Mouse (Mus musculus): ENCODE data around the gene Astl. TPM values are rescaled to one million over a fixed set of nuclear protein-coding genes. Genes with fewer than 3 reads are reported as not detected.

Gene Astl
- total and polyA plus RNA-seq, 3 experiments = not detected

GRCm38 (mm10) chr2:127377942-127378610 is 39.6 kb downstream of the Astl start:
- TF ChIP-seq CTCF (IDR thresholded peaks at IDR 0.05) (no peak), EP300 (IDR thresholded peaks at IDR 0.05; ENCODE audit: insufficient read depth, low read depth, low read length) (no peak), POLR2A (IDR thresholded peaks at IDR 0.05; ENCODE audit: insufficient read depth, low read depth, low read length) (no peak)
- no peak overlapping the region for H3K9ac ChIP-seq (ENCODE audit: low read depth, low read length)
- H3K4me1 ChIP-seq (ENCODE audit: control insufficient read depth, insufficient read depth, low read length) = peaks cover 2% of the 10 kb centered on the region
- H3K27me3 ChIP-seq (ENCODE audit: control insufficient read depth, insufficient read depth, low read length) = no peaks in the 10 kb centered on the region
- DNase-seq = no peak
- WGBS = 63% methylated on average over 7 of the region's 7 CpGs
- no peaks in the 10 kb centered on the region for H3K79me2 ChIP-seq (replicated peaks; ENCODE audit: control insufficient read depth, insufficient read depth, low read length)
- intact Hi-C loops (cut with DNase I) = no loop called here
- no peaks in the 10 kb centered on the region for H3K36me3 ChIP-seq (ENCODE audit: control insufficient read depth, insufficient read depth, low read length)
- no peak overlapping the region for H3K4me3 ChIP-seq
- no peak overlapping the region; the same call in 1 of the 2 replicates for H3K27ac ChIP-seq

GRCm38 (mm10) chr2:127378611-127378990 is 40.2 kb downstream of the Astl start:
- Histone ChIP-seq H3K9ac (ENCODE audit: low read depth, low read length) (no peak overlapping the region), H3K36me3 (ENCODE audit: control insufficient read depth, insufficient read depth, low read length) (no peaks in the 10 kb centered on the region), H3K27ac (no peak overlapping the region; the same call in 1 of the 2 replicates), H3K79me2 (replicated peaks; ENCODE audit: control insufficient read depth, insufficient read depth, low read length) (no peaks in the 10 kb centered on the region), H3K4me3 (no peak overlapping the region), H3K4me1 (ENCODE audit: control insufficient read depth, insufficient read depth, low read length) (peaks cover 2% of the 10 kb centered on the region), H3K27me3 (ENCODE audit: control insufficient read depth, insufficient read depth, low read length) (no peaks in the 10 kb centered on the region)
- DNase-seq = no peak
- WGBS = 49% methylated on average over 7 of the region's 7 CpGs
- no peak for TF ChIP-seq POLR2A (IDR thresholded peaks at IDR 0.05; ENCODE audit: insufficient read depth, low read depth, low read length)
- no peak for TF ChIP-seq EP300 (IDR thresholded peaks at IDR 0.05; ENCODE audit: insufficient read depth, low read depth, low read length)
- no peak for TF ChIP-seq CTCF (IDR thresholded peaks at IDR 0.05)
- intact Hi-C loops (cut with DNase I) = no loop called here

GRCm38 (mm10) chr2:127379250-127379649 is 40.8 kb downstream of the Astl start:
- Histone ChIP-seq H3K4me3 (no peak overlapping the region), H3K36me3 (ENCODE audit: control insufficient read depth, insufficient read depth, low read length) (no peaks in the 10 kb centered on the region), H3K27ac (peak overlapping the region; percentile 20), H3K9ac (ENCODE audit: low read depth, low read length) (no peak overlapping the region), H3K79me2 (replicated peaks; ENCODE audit: control insufficient read depth, insufficient read depth, low read length) (no peaks in the 10 kb centered on the region), H3K4me1 (ENCODE audit: control insufficient read depth, insufficient read depth, low read length) (peaks cover 2% of the 10 kb centered on the region), H3K27me3 (ENCODE audit: control insufficient read depth, insufficient read depth, low read length) (no peaks in the 10 kb centered on the region)
- intact Hi-C loops (cut with DNase I) = no loop called here
- WGBS = 36% methylated on average over 3 of the region's 3 CpGs
- peak in 1 of 2 experiments; percentile 53 for DNase-seq
- 0 out of 2 replicates have a peak, but pooled peaks have one; percentile 57 for TF ChIP-seq EP300 (IDR thresholded peaks at IDR 0.05; ENCODE audit: insufficient read depth, low read depth, low read length)
- TF ChIP-seq POLR2A (IDR thresholded peaks at IDR 0.05; ENCODE audit: insufficient read depth, low read depth, low read length) = no peak
- no peak for TF ChIP-seq CTCF (IDR thresholded peaks at IDR 0.05)

GRCm38 (mm10) chr2:127383881-127384280 is 45.4 kb downstream of the Astl start:
- no peak overlapping the region for H3K9ac ChIP-seq (ENCODE audit: low read depth, low read length)
- H3K27me3 ChIP-seq (ENCODE audit: control insufficient read depth, insufficient read depth, low read length) = no peaks in the 10 kb centered on the region
- no peak overlapping the region for H3K4me3 ChIP-seq
- TF ChIP-seq POLR2A (IDR thresholded peaks at IDR 0.05; ENCODE audit: insufficient read depth, low read depth, low read length) (no peak), CTCF (IDR thresholded peaks at IDR 0.05) (no peak), EP300 (IDR thresholded peaks at IDR 0.05; ENCODE audit: insufficient read depth, low read depth, low read length) (no peak)
- H3K27ac ChIP-seq = no peak overlapping the region
- 67% methylated on average over 7 of the region's 7 CpGs for WGBS
- intact Hi-C loops (cut with DNase I) = no loop called here
- H3K36me3 ChIP-seq (ENCODE audit: control insufficient read depth, insufficient read depth, low read length) = no peaks in the 10 kb centered on the region
- peak in 1 of 2 experiments; percentile 27 for DNase-seq
- H3K4me1 ChIP-seq (ENCODE audit: control insufficient read depth, insufficient read depth, low read length) = peaks cover 2% of the 10 kb centered on the region
- H3K79me2 ChIP-seq (replicated peaks; ENCODE audit: control insufficient read depth, insufficient read depth, low read length) = no peaks in the 10 kb centered on the region

- intact Hi-C loops (cut with DNase I) = no loop called here
- H3K27ac ChIP-seq = no peak overlapping the region; the same call in 1 of the 2 replicates
- peak; percentile 33; the same call in 1 of the 2 replicates for TF ChIP-seq EP300 (IDR thresholded peaks at IDR 0.05; ENCODE audit: insufficient read depth, low read depth, low read length)
- no peak for TF ChIP-seq CTCF (IDR thresholded peaks at IDR 0.05)
- no peak for TF ChIP-seq POLR2A (IDR thresholded peaks at IDR 0.05; ENCODE audit: insufficient read depth, low read depth, low read length)
- H3K27me3 ChIP-seq (ENCODE audit: control insufficient read depth, insufficient read depth, low read length) = no peaks in the 10 kb centered on the region
- no peaks in the 10 kb centered on the region for H3K36me3 ChIP-seq (ENCODE audit: control insufficient read depth, insufficient read depth, low read length)
- H3K9ac ChIP-seq (ENCODE audit: low read depth, low read length) = no peak overlapping the region
- H3K4me3 ChIP-seq = no peak overlapping the region
- H3K4me1 ChIP-seq (ENCODE audit: control insufficient read depth, insufficient read depth, low read length) = no peaks in the 10 kb centered on the region
- 48% methylated on average over 2 of the region's 2 CpGs for WGBS
- peak; percentile 25 to 50 for DNase-seq
- H3K79me2 ChIP-seq (replicated peaks; ENCODE audit: control insufficient read depth, insufficient read depth, low read length) = no peaks in the 10 kb centered on the region
Measured at GRCm38 (mm10) chr2:127387521-127387920, 49.1 kb downstream of the Astl start.

- H3K79me2 ChIP-seq (replicated peaks; ENCODE audit: control insufficient read depth, insufficient read depth, low read length) = no peaks in the 10 kb centered on the region
- intact Hi-C loops (cut with DNase I) = no loop called here
- no peaks in the 10 kb centered on the region for H3K27me3 ChIP-seq (ENCODE audit: control insufficient read depth, insufficient read depth, low read length)
- no peaks in the 10 kb centered on the region for H3K36me3 ChIP-seq (ENCODE audit: control insufficient read depth, insufficient read depth, low read length)
- H3K27ac ChIP-seq = no peak overlapping the region
- no peak for TF ChIP-seq EP300 (IDR thresholded peaks at IDR 0.05; ENCODE audit: insufficient read depth, low read depth, low read length)
- TF ChIP-seq POLR2A (IDR thresholded peaks at IDR 0.05; ENCODE audit: insufficient read depth, low read depth, low read length) = no peak
- no peak for TF ChIP-seq CTCF (IDR thresholded peaks at IDR 0.05)
- no peak overlapping the region for H3K4me3 ChIP-seq
- H3K9ac ChIP-seq (ENCODE audit: low read depth, low read length) = no peak overlapping the region
- no peak for DNase-seq
- 55% methylated on average over 3 of the region's 3 CpGs for WGBS
- no peaks in the 10 kb centered on the region for H3K4me1 ChIP-seq (ENCODE audit: control insufficient read depth, insufficient read depth, low read length)
Measured at GRCm38 (mm10) chr2:127390352-127390751, 51.9 kb downstream of the Astl start.

Measured in heart, adult 2 months (tissue).